In genomic region chr2:164832032-164832747, GRCm38 (mm10) we compare ENCODE assay signal across 7 mouse cellular contexts. TPM values are rescaled to one million over a fixed set of nuclear protein-coding genes. Genes with fewer than 3 reads are reported as not detected.
DNase-seq lines count a peak whose midpoint lies in the region; ATAC-seq and TF ChIP-seq lines count a peak whose summit lies in the region.

No protein-coding gene starts in this region.

- H3K27ac ChIP-seq in lung, embryonic 16.5 days (ENCODE audit: low read length), result peak overlapping the region; percentile 92
- peak overlapping the region; percentile 91 for H3K27ac ChIP-seq in embryonic facial prominence, embryonic 15.5 days (replicated peaks)
- no peak overlapping the region for H3K27ac ChIP-seq in limb, embryonic 11.5 days (replicated peaks; ENCODE audit: low read depth, low read length)
- H3K27ac ChIP-seq in small intestine, adult 2 months (ENCODE audit: insufficient read depth, low read depth, low read length), result no peak overlapping the region

- TF ChIP-seq POLR2A in small intestine, adult 2 months (IDR thresholded peaks at IDR 0.05; ENCODE audit: low read depth, low read length), result no peak

- no peaks in the 10 kb centered on the region for H3K9me3 ChIP-seq in lung, embryonic 16.5 days (ENCODE audit: control insufficient read depth, low read length)
- no peaks in the 10 kb centered on the region for H3K9me3 ChIP-seq in embryonic facial prominence, embryonic 15.5 days (replicated peaks)
- no peaks in the 10 kb centered on the region for H3K9me3 ChIP-seq in limb, embryonic 11.5 days (ENCODE audit: control insufficient read depth, low read length)

- peaks cover 18% of the 10 kb centered on the region for H3K4me1 ChIP-seq in lung, embryonic 16.5 days (replicated peaks; ENCODE audit: control insufficient read depth, insufficient read depth, low read length)
- H3K4me1 ChIP-seq in embryonic facial prominence, embryonic 15.5 days, result peaks cover 23% of the 10 kb centered on the region
- H3K4me1 ChIP-seq in limb, embryonic 11.5 days (ENCODE audit: control insufficient read depth, insufficient read depth, low read length), result peaks cover 8% of the 10 kb centered on the region
- peaks cover 9% of the 10 kb centered on the region for H3K4me1 ChIP-seq in small intestine, adult 2 months (ENCODE audit: control insufficient read depth, insufficient read depth, insufficient read length, low read length)

- no peak for ATAC-seq in lung, embryonic 16.5 days (ENCODE audit: low read depth)
- ATAC-seq in embryonic facial prominence, embryonic 15.5 days (ENCODE audit: insufficient number of reproducible peaks, low FRiP score, low TSS enrichment, low read depth), result no peak
- no peak for ATAC-seq in limb, embryonic 11.5 days (ENCODE audit: insufficient number of reproducible peaks, low FRiP score, low TSS enrichment, low read depth)

- DNase-seq in lung, postnatal 14 days, result no peak
- no peak for DNase-seq in limb, embryonic 11.5 days (ENCODE audit: low spot score)
- no peak for DNase-seq in spleen, adult 18-20 months
- DNase-seq in layer of hippocampus, adult 9-11 months, result no peak

- no peaks in the 10 kb centered on the region for H3K27me3 ChIP-seq in lung, embryonic 16.5 days (ENCODE audit: control insufficient read depth, insufficient read depth, low read depth, low read length)
- H3K27me3 ChIP-seq in embryonic facial prominence, embryonic 15.5 days, result no peaks in the 10 kb centered on the region
- H3K27me3 ChIP-seq in limb, embryonic 11.5 days (ENCODE audit: control insufficient read depth, insufficient read depth, low read length), result no peaks in the 10 kb centered on the region
- H3K27me3 ChIP-seq in small intestine, adult 2 months (ENCODE audit: control insufficient read depth, insufficient read depth, low read length), result no peaks in the 10 kb centered on the region

- H3K9ac ChIP-seq in lung, embryonic 16.5 days (ENCODE audit: low read length), result peak overlapping the region; percentile 85
- H3K9ac ChIP-seq in embryonic facial prominence, embryonic 15.5 days, result 0 out of 2 replicates have a peak overlapping the region, but pooled peaks have one; percentile 37
- H3K9ac ChIP-seq in limb, embryonic 11.5 days (ENCODE audit: low read length), result peak overlapping the region; percentile 85; the same call in 1 of the 2 replicates

- TF ChIP-seq CTCF in small intestine, adult 2 months (IDR thresholded peaks at IDR 0.05; ENCODE audit: extremely low read depth, insufficient read length, insufficient replicate concordance, low read depth, low read length), result no peak

- peak overlapping the region; percentile 100 for H3K4me2 ChIP-seq in lung, embryonic 16.5 days (ENCODE audit: low read depth, low read length)
- peak overlapping the region; percentile 99 for H3K4me2 ChIP-seq in embryonic facial prominence, embryonic 15.5 days (replicated peaks)
- H3K4me2 ChIP-seq in limb, embryonic 11.5 days (ENCODE audit: low read depth, severe bottlenecking), result peak overlapping the region; percentile 99

- H3K4me3 ChIP-seq in lung, embryonic 16.5 days (ENCODE audit: low read length), result peak overlapping the region; percentile 81
- H3K4me3 ChIP-seq in embryonic facial prominence, embryonic 15.5 days (replicated peaks), result peak overlapping the region; percentile 58
- H3K4me3 ChIP-seq in limb, embryonic 11.5 days (ENCODE audit: low read depth, low read length), result peak overlapping the region; percentile 67
- peak overlapping the region; percentile 85 for H3K4me3 ChIP-seq in small intestine, adult 2 months (ENCODE audit: low read depth, low read length)

- WGBS in lung, embryonic 16.5 days, result 55% methylated on average over 16 of the region's 16 CpGs
- WGBS in embryonic facial prominence, embryonic 15.5 days, result 61% methylated on average over 16 of the region's 16 CpGs
- WGBS in limb, embryonic 11.5 days, result 67% methylated on average over 16 of the region's 16 CpGs
- 42% methylated on average over 16 of the region's 16 CpGs for WGBS in small intestine, adult 2 months

- H3K36me3 ChIP-seq in lung, embryonic 16.5 days (ENCODE audit: control insufficient read depth, insufficient read depth, low read length), result peaks cover 6% of the 10 kb centered on the region
- peaks cover 24% of the 10 kb centered on the region for H3K36me3 ChIP-seq in embryonic facial prominence, embryonic 15.5 days
- peaks cover 3% of the 10 kb centered on the region; the same call in 1 of the 2 replicates for H3K36me3 ChIP-seq in limb, embryonic 11.5 days (ENCODE audit: control insufficient read depth, insufficient read depth, low read length)
- H3K36me3 ChIP-seq in small intestine, adult 2 months (ENCODE audit: control insufficient read depth, insufficient read depth, low read length), result peaks cover 13% of the 10 kb centered on the region

RNA-seq across cellular contexts. Expression of gene Ctsa, which starts 0.5 kb away (rescaled TPM):
- polyA plus RNA-seq in lung, embryonic 16.5 days (2015; fragmentation: Nextera tagmentation; extraction: Ambion mirVana), result 156 and 161 TPM in 2 replicates
- polyA plus RNA-seq in embryonic facial prominence, embryonic 15.5 days (2015; fragmentation: Nextera tagmentation; extraction: Ambion mirVana), result 174 and 175 TPM in 2 replicates
- 95.8 and 104 TPM in 2 replicates for polyA plus RNA-seq in limb, embryonic 11.5 days (2014; fragmentation: Nextera tagmentation; extraction: Ambion mirVana)
- 156 and 235 TPM in 2 replicates for polyA plus RNA-seq in small intestine, adult 2 months (2012; rRNA removed)

RNA-seq across cellular contexts. Expression of gene Neurl2, which starts 1.1 kb away (rescaled TPM):
- 7.1 and 7.8 TPM in 2 replicates for polyA plus RNA-seq in lung, embryonic 16.5 days (2015; fragmentation: Nextera tagmentation; extraction: Ambion mirVana)
- 8.5 and 9.0 TPM in 2 replicates for polyA plus RNA-seq in embryonic facial prominence, embryonic 15.5 days (2015; fragmentation: Nextera tagmentation; extraction: Ambion mirVana)
- polyA plus RNA-seq in limb, embryonic 11.5 days (2014; fragmentation: Nextera tagmentation; extraction: Ambion mirVana), result 5.9 and 6.1 TPM in 2 replicates
- 1.7 and 3.1 TPM in 2 replicates for polyA plus RNA-seq in small intestine, adult 2 months (2012; rRNA removed)

RNA-seq across cellular contexts. Expression of gene Spata25, which starts 3.9 kb away (rescaled TPM):
- not detected in 2 replicates for polyA plus RNA-seq in lung, embryonic 16.5 days (2015; fragmentation: Nextera tagmentation; extraction: Ambion mirVana)
- not detected in 2 replicates for polyA plus RNA-seq in embryonic facial prominence, embryonic 15.5 days (2015; fragmentation: Nextera tagmentation; extraction: Ambion mirVana)
- polyA plus RNA-seq in limb, embryonic 11.5 days (2014; fragmentation: Nextera tagmentation; extraction: Ambion mirVana), result not detected in 2 replicates
- polyA plus RNA-seq in small intestine, adult 2 months (2012; rRNA removed), result not detected in 2 replicates

RNA-seq across cellular contexts. Expression of gene Zswim1, which starts 9.7 kb away (rescaled TPM):
- polyA plus RNA-seq in lung, embryonic 16.5 days (2015; fragmentation: Nextera tagmentation; extraction: Ambion mirVana), result 16.6 and 16.9 TPM in 2 replicates
- polyA plus RNA-seq in embryonic facial prominence, embryonic 15.5 days (2015; fragmentation: Nextera tagmentation; extraction: Ambion mirVana), result 18.2 and 20.1 TPM in 2 replicates
- 22.3 and 22.4 TPM in 2 replicates for polyA plus RNA-seq in limb, embryonic 11.5 days (2014; fragmentation: Nextera tagmentation; extraction: Ambion mirVana)
- 4.8 and 8.1 TPM in 2 replicates for polyA plus RNA-seq in small intestine, adult 2 months (2012; rRNA removed)

RNA-seq across cellular contexts. Expression of gene Pltp, which starts 25.3 kb away (rescaled TPM):
- polyA plus RNA-seq in lung, embryonic 16.5 days (2015; fragmentation: Nextera tagmentation; extraction: Ambion mirVana), result 193 and 203 TPM in 2 replicates
- 66.8 and 77.0 TPM in 2 replicates for polyA plus RNA-seq in embryonic facial prominence, embryonic 15.5 days (2015; fragmentation: Nextera tagmentation; extraction: Ambion mirVana)
- polyA plus RNA-seq in limb, embryonic 11.5 days (2014; fragmentation: Nextera tagmentation; extraction: Ambion mirVana), result 22.9 and 25.1 TPM in 2 replicates
- 20.9 and 34.2 TPM in 2 replicates for polyA plus RNA-seq in small intestine, adult 2 months (2012; rRNA removed)

Comparison
In these comparisons a context has a peak if more than half of its experiments do, and no peak if none do; other contexts are left out.
1. H3K27ac ChIP-seq: peak in lung, embryonic 16.5 days (single experiment) and embryonic facial prominence, embryonic 15.5 days (single experiment); none in limb, embryonic 11.5 days (single experiment) and small intestine, adult 2 months (single experiment).
2. Peak in every context shown above with its lines, with median percentiles within 50 percentile points of each other: H3K4me2 ChIP-seq, H3K4me3 ChIP-seq and H3K9ac ChIP-seq.